ENCODE assay signal across 8 mouse cellular contexts in genomic region chr7:101837154-101837605, GRCm38 (mm10). TPM values are rescaled to one million over a fixed set of nuclear protein-coding genes. Genes with fewer than 3 reads are reported as not detected.
DNase-seq lines count a peak whose midpoint lies in the region; ATAC-seq and TF ChIP-seq lines count a peak whose summit lies in the region.

No protein-coding gene starts in this region.

- DNase-seq in kidney, adult 8-10 months, result peak; percentile 28 to 46
- no peak for DNase-seq in kidney, postnatal 4 days
- no peak for DNase-seq in ES-E14 (ENCODE audit: low read depth, low spot score)
- DNase-seq in forebrain, embryonic 11.5 days (ENCODE audit: low spot score), result no peak
- no peak for DNase-seq in ovary, postnatal 36 days (ENCODE audit: low spot score)
- no peak for DNase-seq in adrenal gland, adult 8-10 months

- peak overlapping the region; percentile 84 for H3K9ac ChIP-seq in ES-E14 (ENCODE audit: insufficient read depth, low read depth, low read length, poor library complexity, severe bottlenecking)
- H3K9ac ChIP-seq in forebrain, embryonic 11.5 days (ENCODE audit: low read length), result peak overlapping the region; percentile 97
- peak overlapping the region; percentile 98 for H3K9ac ChIP-seq in limb, embryonic 13.5 days
- peak overlapping the region; percentile 94 for H3K9ac ChIP-seq in stomach, embryonic 14.5 days (replicated peaks; ENCODE audit: low read depth, low read length)

- no peaks in the 10 kb centered on the region for H3K9me3 ChIP-seq in ES-E14 (ENCODE audit: control insufficient read depth, insufficient read depth, low read depth, low read length)
- no peaks in the 10 kb centered on the region for H3K9me3 ChIP-seq in forebrain, embryonic 11.5 days (ENCODE audit: control insufficient read depth, low read length)
- no peaks in the 10 kb centered on the region for H3K9me3 ChIP-seq in limb, embryonic 13.5 days
- H3K9me3 ChIP-seq in stomach, embryonic 14.5 days (ENCODE audit: control insufficient read depth, low read depth, low read length), result no peaks in the 10 kb centered on the region

- in situ Hi-C loops in ES-E14 (cut with MboI; ENCODE audit: low sequenced_read_pairs in 2 of 2, unreplicated experiment in 2 of 2), result no loop called here

- WGBS in forebrain, embryonic 11.5 days, result under 1% methylated on average over 20 of the region's 20 CpGs
- under 1% methylated on average over 20 of the region's 20 CpGs for WGBS in limb, embryonic 13.5 days
- WGBS in stomach, embryonic 14.5 days, result under 1% methylated on average over 20 of the region's 20 CpGs

- H3K27me3 ChIP-seq in forebrain, embryonic 11.5 days (ENCODE audit: control insufficient read depth, insufficient read depth, low read length), result no peaks in the 10 kb centered on the region
- H3K27me3 ChIP-seq in limb, embryonic 13.5 days, result no peaks in the 10 kb centered on the region
- no peaks in the 10 kb centered on the region for H3K27me3 ChIP-seq in stomach, embryonic 14.5 days (ENCODE audit: control insufficient read depth, insufficient read depth, low read length)

- H3K4me2 ChIP-seq in forebrain, embryonic 11.5 days (ENCODE audit: low read depth, low read length, severe bottlenecking), result peak overlapping the region; percentile 96
- H3K4me2 ChIP-seq in limb, embryonic 13.5 days (replicated peaks), result peak overlapping the region; percentile 69
- peak overlapping the region; percentile 57 for H3K4me2 ChIP-seq in stomach, embryonic 14.5 days (replicated peaks; ENCODE audit: low read depth, low read length)

- H3K4me3 ChIP-seq in ES-E14 (ENCODE audit: insufficient read depth in 1 of 2, low read depth in 1 of 2, low read length in 2 of 2, poor library complexity in 1 of 2, severe bottlenecking in 1 of 2), result peak overlapping the region; percentile 84 to 95
- H3K4me3 ChIP-seq in forebrain, embryonic 11.5 days (ENCODE audit: low read depth, low read length), result peak overlapping the region; percentile 87
- H3K4me3 ChIP-seq in limb, embryonic 13.5 days, result peak overlapping the region; percentile 96
- peak overlapping the region; percentile 94 for H3K4me3 ChIP-seq in stomach, embryonic 14.5 days (ENCODE audit: low read depth, low read length)

- H3K27ac ChIP-seq in ES-E14 (ENCODE audit: insufficient read depth, low read depth, low read length, poor library complexity, severe bottlenecking), result peak overlapping the region; percentile 85
- peak overlapping the region; percentile 79 for H3K27ac ChIP-seq in forebrain, embryonic 11.5 days (ENCODE audit: low read depth, low read length)
- peak overlapping the region; percentile 99 for H3K27ac ChIP-seq in limb, embryonic 13.5 days
- H3K27ac ChIP-seq in stomach, embryonic 14.5 days (ENCODE audit: low read length), result peak overlapping the region; percentile 98

- peaks cover 17% of the 10 kb centered on the region for H3K36me3 ChIP-seq in ES-E14 (ENCODE audit: control insufficient read depth, insufficient read depth, low read length, poor library complexity, severe bottlenecking)
- H3K36me3 ChIP-seq in forebrain, embryonic 11.5 days (ENCODE audit: control insufficient read depth, insufficient read depth, low read length), result peaks cover 8% of the 10 kb centered on the region; the same call in 1 of the 2 replicates
- H3K36me3 ChIP-seq in limb, embryonic 13.5 days, result peaks cover 24% of the 10 kb centered on the region
- H3K36me3 ChIP-seq in stomach, embryonic 14.5 days (ENCODE audit: control insufficient read depth, insufficient read depth, low read length), result peaks cover 18% of the 10 kb centered on the region

- ATAC-seq in forebrain, embryonic 11.5 days (replicated peaks; ENCODE audit: low FRiP score), result peak; percentile 21
- ATAC-seq in limb, embryonic 13.5 days (ENCODE audit: low FRiP score, low read depth), result no peak
- ATAC-seq in stomach, embryonic 14.5 days (ENCODE audit: insufficient number of reproducible peaks, insufficient read depth, low FRiP score, low read depth), result 0 out of 2 replicates have a peak, but pooled peaks have one; percentile 1

- peaks cover 6 to 31% of the 10 kb centered on the region in 2 experiments; a peak in 3 of 4 replicates for H3K4me1 ChIP-seq in ES-E14 (ENCODE audit: control insufficient read depth in 2 of 2, insufficient read depth in 2 of 2, low read length in 2 of 2, poor library complexity in 1 of 2)
- peaks cover 20% of the 10 kb centered on the region for H3K4me1 ChIP-seq in forebrain, embryonic 11.5 days (replicated peaks; ENCODE audit: control insufficient read depth, insufficient read depth, low read length)
- H3K4me1 ChIP-seq in limb, embryonic 13.5 days, result peaks cover 36% of the 10 kb centered on the region
- H3K4me1 ChIP-seq in stomach, embryonic 14.5 days (ENCODE audit: control insufficient read depth, insufficient read depth, low read length), result peaks cover 17% of the 10 kb centered on the region

TF ChIP-seq in ES-E14, 5 proteins besides CTCF, POLR2A, EP300 and RAD21:
- TF ChIP-seq ZNF384 (IDR thresholded peaks at IDR 0.05; ENCODE audit: low read depth, low read length) (no peak), HCFC1 (IDR thresholded peaks at IDR 0.05; ENCODE audit: borderline replicate concordance, insufficient read depth, low read length) (no peak), ZC3H11A (IDR thresholded peaks at IDR 0.05; ENCODE audit: borderline replicate concordance, low read depth, low read length) (no peak), MAFK (IDR thresholded peaks at IDR 0.05; ENCODE audit: insufficient read depth, low read depth, low read length) (no peak), CHD2 (IDR thresholded peaks at IDR 0.05; ENCODE audit: low read depth, low read length) (no peak)
TF ChIP-seq in ES-E14: peak in this region for 0.

RNA-seq across cellular contexts. Expression of gene Inppl1, which starts 0.8 kb away (rescaled TPM):
- 57.1 and 71.4 TPM in 2 replicates for total RNA-seq in ES-E14 (2012; rRNA removed)
- 46.0 and 46.3 TPM in 2 replicates for polyA plus RNA-seq in forebrain, embryonic 11.5 days (2014; fragmentation: Nextera tagmentation; extraction: Ambion mirVana)
- polyA plus RNA-seq in limb, embryonic 13.5 days (2015; fragmentation: Nextera tagmentation; extraction: Ambion mirVana), result 60.0 and 70.3 TPM in 2 replicates
- polyA plus RNA-seq in stomach, embryonic 14.5 days (2014; fragmentation: Nextera tagmentation; extraction: Ambion mirVana), result 20.5 and 21.6 TPM in 2 replicates
- total RNA-seq in adrenal gland, adult 8-10 months (2022), result 100 to 1,000 TPM in 2 of 4 experiments, 10 to 100 TPM in 2; 76.9 to 104 (median 101) TPM

RNA-seq across cellular contexts. Expression of gene Phox2a, which starts 19.1 kb away (rescaled TPM):
- total RNA-seq in ES-E14 (2012; rRNA removed), result 1.1 and 1.3 TPM in 2 replicates
- polyA plus RNA-seq in forebrain, embryonic 11.5 days (2014; fragmentation: Nextera tagmentation; extraction: Ambion mirVana), result 0.12 and 0.44 TPM in 2 replicates
- polyA plus RNA-seq in limb, embryonic 13.5 days (2015; fragmentation: Nextera tagmentation; extraction: Ambion mirVana), result 0.15 TPM in 1 of 2 replicates, not detected in the other
- 9.9 and 11.9 TPM in 2 replicates for polyA plus RNA-seq in stomach, embryonic 14.5 days (2014; fragmentation: Nextera tagmentation; extraction: Ambion mirVana)
- 10 to 100 TPM; 26.7 to 57.2 (median 44.6) TPM for total RNA-seq in adrenal gland, adult 8-10 months (2022)

RNA-seq across cellular contexts. Expression of gene Folr2, which starts 19.8 kb away (rescaled TPM):
- total RNA-seq in ES-E14 (2012; rRNA removed), result 4.2 and 4.3 TPM in 2 replicates
- polyA plus RNA-seq in forebrain, embryonic 11.5 days (2014; fragmentation: Nextera tagmentation; extraction: Ambion mirVana), result 0.94 and 1.1 TPM in 2 replicates
- polyA plus RNA-seq in limb, embryonic 13.5 days (2015; fragmentation: Nextera tagmentation; extraction: Ambion mirVana), result 0.51 and 1.4 TPM in 2 replicates
- 1.6 and 3.4 TPM in 2 replicates for polyA plus RNA-seq in stomach, embryonic 14.5 days (2014; fragmentation: Nextera tagmentation; extraction: Ambion mirVana)
- 1 to 10 TPM; 1.2 to 4.7 (median 2.8) TPM for total RNA-seq in adrenal gland, adult 8-10 months (2022)

RNA-seq across cellular contexts. Expression of gene Anapc15, which starts 26.3 kb away (rescaled TPM):
- total RNA-seq in ES-E14 (2012; rRNA removed), result 105 and 123 TPM in 2 replicates
- 102 and 103 TPM in 2 replicates for polyA plus RNA-seq in forebrain, embryonic 11.5 days (2014; fragmentation: Nextera tagmentation; extraction: Ambion mirVana)
- polyA plus RNA-seq in limb, embryonic 13.5 days (2015; fragmentation: Nextera tagmentation; extraction: Ambion mirVana), result 70.6 and 71.6 TPM in 2 replicates
- polyA plus RNA-seq in stomach, embryonic 14.5 days (2014; fragmentation: Nextera tagmentation; extraction: Ambion mirVana), result 72.0 and 74.3 TPM in 2 replicates
- total RNA-seq in adrenal gland, adult 8-10 months (2022), result 10 to 100 TPM; 29.6 to 34.8 (median 30.7) TPM

RNA-seq across cellular contexts. Expression of gene Folr1, which starts 33.4 kb away (rescaled TPM):
- total RNA-seq in ES-E14 (2012; rRNA removed), result 536 and 562 TPM in 2 replicates
- 10.5 and 11.4 TPM in 2 replicates for polyA plus RNA-seq in forebrain, embryonic 11.5 days (2014; fragmentation: Nextera tagmentation; extraction: Ambion mirVana)
- 0.52 and 0.64 TPM in 2 replicates for polyA plus RNA-seq in limb, embryonic 13.5 days (2015; fragmentation: Nextera tagmentation; extraction: Ambion mirVana)
- 1.1 and 1.9 TPM in 2 replicates for polyA plus RNA-seq in stomach, embryonic 14.5 days (2014; fragmentation: Nextera tagmentation; extraction: Ambion mirVana)
- 1 to 10 TPM in 2 of 4 experiments, not detected in 2; 4.0 to 5.9 TPM for total RNA-seq in adrenal gland, adult 8-10 months (2022)

Comparison
In these comparisons a context has a peak if more than half of its experiments do, and no peak if none do; other contexts are left out.
1. DNase-seq: peak in kidney, adult 8-10 months (2 of 2); none in kidney, postnatal 4 days (0 of 2), ES-E14 (single experiment), forebrain, embryonic 11.5 days (single experiment), ovary, postnatal 36 days (single experiment) and adrenal gland, adult 8-10 months (single experiment).
2. Peak in every context shown above with its lines, with median percentiles within 50 percentile points of each other: H3K27ac ChIP-seq, H3K4me3 ChIP-seq, H3K9ac ChIP-seq and H3K4me2 ChIP-seq.